In genomic region chr4:153175077-153175476, GRCm38 (mm10) we compare ENCODE assay signal across 12 mouse cellular contexts.
A peak's percentile ranks its signal among the peaks of the same experiment; 100 is the strongest.
DNase-seq lines count a peak whose midpoint lies in the region; ATAC-seq and TF ChIP-seq lines count a peak whose summit lies in the region.
"Had no signal": no experiment of that assay in that cellular context is flagged by ENCODE, and none has a peak within 500 bp of the region (broad histone marks: within the 10 kb centered on the region; RNA-seq: fewer than 3 reads in every experiment).

No protein-coding gene starts in this region.

- H3K9ac ChIP-seq in kidney, embryonic 15.5 days, result no peak overlapping the region
- H3K9ac ChIP-seq in kidney, embryonic 14.5 days (ENCODE audit: low read depth, low read length), result no peak overlapping the region; the same call in 1 of the 2 replicates
- H3K9ac ChIP-seq in intestine, embryonic 16.5 days (ENCODE audit: low read depth, low read length), result no peak overlapping the region
- H3K9ac ChIP-seq in limb, embryonic 14.5 days (ENCODE audit: low read depth, low read length, severe bottlenecking), result no peak overlapping the region
- H3K9ac ChIP-seq: embryonic facial prominence, embryonic 13.5 days; forebrain, embryonic 12.5 days; heart, embryonic 15.5 days; hindbrain, embryonic 13.5 days had no signal

- peak; percentile 4 for DNase-seq in kidney, postnatal 14 days
- no peak for DNase-seq in kidney, postnatal 36 days
- DNase-seq in limb, embryonic 14.5 days (ENCODE audit: low spot score), result peak; percentile 6
- no peak for DNase-seq in heart, adult 8-10 months (ENCODE audit: low spot score)

- no peak for TF ChIP-seq POLR2A in limb, embryonic 14.5 days (IDR thresholded peaks at IDR 0.05; ENCODE audit: borderline replicate concordance, extremely low read depth, insufficient read depth, insufficient read length)

- WGBS in kidney, embryonic 15.5 days, result 25% methylated on average over 15 of the region's 15 CpGs
- WGBS in kidney, embryonic 14.5 days, result 14% methylated on average over 15 of the region's 15 CpGs
- WGBS in intestine, embryonic 16.5 days, result 55% methylated on average over 15 of the region's 15 CpGs
- WGBS in limb, embryonic 14.5 days, result 28% methylated on average over 15 of the region's 15 CpGs

- no peak overlapping the region for H3K4me3 ChIP-seq in kidney, embryonic 15.5 days (replicated peaks)
- no peak overlapping the region for H3K4me3 ChIP-seq in kidney, embryonic 14.5 days (ENCODE audit: low read length)
- H3K4me3 ChIP-seq in intestine, embryonic 16.5 days (ENCODE audit: low read length), result no peak overlapping the region
- no peak overlapping the region for H3K4me3 ChIP-seq in limb, embryonic 14.5 days (replicated peaks; ENCODE audit: low read length)
- H3K4me3 ChIP-seq: embryonic facial prominence, embryonic 13.5 days; forebrain, embryonic 12.5 days; heart, embryonic 15.5 days; hindbrain, embryonic 13.5 days had no signal

- H3K27ac ChIP-seq in kidney, embryonic 15.5 days, result no peak overlapping the region
- H3K27ac ChIP-seq in kidney, embryonic 14.5 days (ENCODE audit: low read depth, low read length), result no peak overlapping the region
- no peak overlapping the region for H3K27ac ChIP-seq in intestine, embryonic 16.5 days (ENCODE audit: low read length)
- no peak overlapping the region for H3K27ac ChIP-seq in limb, embryonic 14.5 days (replicated peaks; ENCODE audit: low read depth, low read length)
- H3K27ac ChIP-seq: embryonic facial prominence, embryonic 13.5 days; forebrain, embryonic 12.5 days; heart, embryonic 15.5 days; hindbrain, embryonic 13.5 days had no signal

- no peaks in the 10 kb centered on the region for H3K36me3 ChIP-seq in kidney, embryonic 15.5 days
- H3K36me3 ChIP-seq in kidney, embryonic 14.5 days (ENCODE audit: control insufficient read depth, insufficient read depth, low read length), result no peaks in the 10 kb centered on the region
- H3K36me3 ChIP-seq in intestine, embryonic 16.5 days (ENCODE audit: control insufficient read depth, insufficient read depth, low read length), result no peaks in the 10 kb centered on the region
- H3K36me3 ChIP-seq in limb, embryonic 14.5 days (ENCODE audit: control insufficient read depth, insufficient read depth, low read length), result no peaks in the 10 kb centered on the region
- H3K36me3 ChIP-seq: embryonic facial prominence, embryonic 13.5 days; forebrain, embryonic 12.5 days; heart, embryonic 15.5 days; hindbrain, embryonic 13.5 days had no signal

- no peaks in the 10 kb centered on the region for H3K27me3 ChIP-seq in kidney, embryonic 15.5 days
- H3K27me3 ChIP-seq in kidney, embryonic 14.5 days (ENCODE audit: control insufficient read depth, insufficient read depth, low read length), result no peaks in the 10 kb centered on the region
- no peaks in the 10 kb centered on the region; the same call in 1 of the 2 replicates for H3K27me3 ChIP-seq in intestine, embryonic 16.5 days (replicated peaks; ENCODE audit: control insufficient read depth, insufficient read depth, low read length)
- H3K27me3 ChIP-seq in limb, embryonic 14.5 days (ENCODE audit: control insufficient read depth, insufficient read depth, low read length), result no peaks in the 10 kb centered on the region
- H3K27me3 ChIP-seq: embryonic facial prominence, embryonic 13.5 days; heart, embryonic 15.5 days had no signal

- H3K4me1 ChIP-seq in kidney, embryonic 15.5 days, result peaks cover 15% of the 10 kb centered on the region
- 0 out of 2 replicates have a peak, but pooled peaks cover 3% of the 10 kb centered on the region for H3K4me1 ChIP-seq in kidney, embryonic 14.5 days (ENCODE audit: control insufficient read depth, insufficient read depth, low read length)
- 0 out of 2 replicates have a peak, but pooled peaks cover 4% of the 10 kb centered on the region for H3K4me1 ChIP-seq in intestine, embryonic 16.5 days (ENCODE audit: control insufficient read depth, insufficient read depth, low read length)
- H3K4me1 ChIP-seq in limb, embryonic 14.5 days (ENCODE audit: control insufficient read depth, insufficient read depth, low read length), result peaks cover 3% of the 10 kb centered on the region; the same call in 1 of the 2 replicates
- H3K4me1 ChIP-seq: heart, embryonic 15.5 days had no signal

- ATAC-seq in kidney, embryonic 15.5 days (replicated peaks; ENCODE audit: low FRiP score), result no peak
- ATAC-seq in kidney, embryonic 14.5 days (ENCODE audit: low FRiP score, low TSS enrichment), result no peak
- peak; percentile 61 for ATAC-seq in intestine, embryonic 16.5 days
- no peak for ATAC-seq in limb, embryonic 14.5 days (ENCODE audit: low FRiP score, low read depth)
- ATAC-seq: forebrain, embryonic 16.5 days had no signal

- 0 out of 2 replicates have a peak, but pooled peaks cover 3% of the 10 kb centered on the region for H3K9me3 ChIP-seq in kidney, embryonic 15.5 days (replicated peaks)
- no peaks in the 10 kb centered on the region; the same call in 1 of the 2 replicates for H3K9me3 ChIP-seq in kidney, embryonic 14.5 days (ENCODE audit: control insufficient read depth, low read length)
- no peaks in the 10 kb centered on the region for H3K9me3 ChIP-seq in intestine, embryonic 16.5 days (ENCODE audit: control insufficient read depth, low read length)
- H3K9me3 ChIP-seq in limb, embryonic 14.5 days (ENCODE audit: control insufficient read depth, low read length), result no peaks in the 10 kb centered on the region
- H3K9me3 ChIP-seq: heart, embryonic 15.5 days had no signal

- H3K4me2 ChIP-seq in kidney, embryonic 15.5 days, result peak overlapping the region; percentile 26; the same call in 1 of the 2 replicates
- no peak overlapping the region for H3K4me2 ChIP-seq in kidney, embryonic 14.5 days (replicated peaks; ENCODE audit: low read depth, low read length)
- H3K4me2 ChIP-seq in intestine, embryonic 16.5 days (ENCODE audit: low read depth, low read length), result no peak overlapping the region
- no peak overlapping the region for H3K4me2 ChIP-seq in limb, embryonic 14.5 days (replicated peaks; ENCODE audit: low read depth, low read length, severe bottlenecking)
- H3K4me2 ChIP-seq: embryonic facial prominence, embryonic 13.5 days; forebrain, embryonic 12.5 days; heart, embryonic 15.5 days had no signal

Comparison
In these comparisons a context has a peak if more than half of its experiments do, and no peak if none do; other contexts are left out.
1. DNase-seq: peak in kidney, postnatal 14 days (single experiment) and limb, embryonic 14.5 days (single experiment); none in kidney, postnatal 36 days (0 of 2) and heart, adult 8-10 months (single experiment).